Mouse (Mus musculus) myocyte (in vitro differentiated cells): ENCODE results near the gene Pcna.

ENCODE experiments used
- E2F4 ChIP-seq: IDR thresholded peaks from one replicate; pipeline ENCODE4 v1.6.1; 2011; ENCODE audit warnings: mild to moderate bottlenecking, control low read depth, moderate library complexity; ENCODE audit not compliant: insufficient read depth
- POLR2A ChIP-seq: IDR thresholded peaks from one replicate; pipeline ENCODE4 v1.6.1; 2011; ENCODE audit warnings: low read depth, mild to moderate bottlenecking, control low read depth, moderate library complexity; ENCODE audit not compliant: insufficient read length

- TF ChIP-seq POLR2A (no peak), E2F4 (no peak)
Observed at GRCm38 (mm10) chr2:132301436-132301835, 48.3 kb upstream of the Pcna start.
